Mouse (Mus musculus) mesoderm, embryonic 11.5 days (tissue): ENCODE data around the gene Gm11111.
A peak's percentile ranks its signal among the peaks of the same experiment; 100 is the strongest.
"Not testable (repeated sequence)": the region's sequence is repeated elsewhere in the genome, so short reads cannot be mapped to it uniquely, and the experiment has no call there.

ENCODE experiments used
- DNase-seq: peaks from one replicate; pipeline ENCODE4 v3.0.0-alpha.2; 2012; ENCODE audit warnings: low read depth, low spot score

Gene Gm11111

GRCm38 (mm10) chr5:98552395-98552794 lies at the start of gene Gm11111:
TSS of gene Gm11111 (plus strand) at chr5:98552695.
- DNase-seq, result no peak

DNA sequence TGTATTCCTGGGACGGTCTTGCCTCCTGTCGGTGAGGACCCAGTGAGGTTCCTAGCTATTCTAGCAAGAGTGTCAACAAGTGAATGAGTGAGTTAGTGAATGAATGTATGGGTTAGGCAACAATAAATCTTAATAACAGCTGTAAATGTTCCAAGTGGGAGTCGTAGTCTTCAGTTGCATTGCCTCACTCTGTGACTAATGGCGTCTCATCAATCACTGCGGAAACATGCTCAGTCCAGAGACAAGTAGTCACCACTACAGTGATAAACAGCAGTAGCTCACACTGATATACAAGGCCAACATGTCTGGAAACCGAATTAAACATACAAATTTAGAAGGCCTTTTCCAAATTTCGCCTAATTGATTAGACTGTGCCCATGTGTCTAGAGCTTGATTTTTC lies 36.3 kb upstream of the Gm11111 start:
- DNase-seq, result peak; percentile 59

GRCm38 (mm10) chr5:98520118-98520517 lies 32.4 kb upstream of the Gm11111 start:
- DNase-seq, result no peak

- DNase-seq, result no peak
These were observed 30.1 kb upstream of the Gm11111 start for GRCm38 (mm10) chr5:98522270-98522977.

GRCm38 (mm10) chr5:98523050-98523449 lies 29.4 kb upstream of the Gm11111 start:
- DNase-seq, result no peak

GRCm38 (mm10) chr5:98523783-98524182 lies 28.7 kb upstream of the Gm11111 start:
- no peak for DNase-seq

DNA sequence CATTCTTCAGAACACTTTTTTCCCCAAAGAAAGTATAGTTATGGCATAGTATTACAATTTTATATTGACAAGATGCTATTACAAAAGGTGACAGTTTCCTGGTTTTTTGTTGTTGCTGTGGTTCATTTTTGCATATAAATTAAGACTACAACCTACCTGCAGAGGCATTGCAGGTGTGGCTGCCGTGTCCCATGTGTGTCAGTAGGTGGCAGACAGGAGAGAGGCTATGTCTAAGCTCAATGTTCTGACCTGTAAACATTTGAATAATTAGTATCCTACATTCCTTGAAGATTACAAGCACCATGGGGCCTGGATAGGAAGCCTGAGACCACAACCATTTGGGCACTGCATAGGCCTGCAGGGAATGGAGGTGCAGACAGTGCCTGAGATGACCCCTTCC lies 11.2 kb upstream of the Gm11111 start:
- DNase-seq, result no peak

DNA sequence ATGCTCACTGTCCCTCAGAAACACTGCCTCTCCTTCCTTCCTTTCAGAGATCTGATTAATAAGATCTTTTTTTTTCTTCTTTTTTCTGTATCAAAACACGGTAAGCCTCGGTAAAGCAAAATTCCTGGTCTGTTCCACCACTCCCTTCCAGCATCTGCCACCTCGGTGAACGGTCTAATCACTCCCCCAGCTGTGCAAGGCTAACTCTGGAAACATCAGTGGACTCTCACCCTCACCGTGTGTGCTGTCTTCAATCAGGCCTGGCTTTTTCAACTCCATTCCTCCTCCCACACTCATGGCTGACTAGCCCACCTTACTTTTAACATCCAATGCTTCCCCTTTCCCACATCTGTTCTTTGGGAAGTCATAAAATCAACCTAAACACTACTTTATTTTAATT lies 2.2 kb upstream of the Gm11111 start:
- DNase-seq, result peak; percentile 40

GRCm38 (mm10) chr5:98550873-98551272 lies 1.6 kb upstream of the Gm11111 start:
- DNase-seq, result no peak

- DNase-seq, result no peak
These were observed 511 bp downstream of the Gm11111 start for GRCm38 (mm10) chr5:98552811-98553601.

DNA sequence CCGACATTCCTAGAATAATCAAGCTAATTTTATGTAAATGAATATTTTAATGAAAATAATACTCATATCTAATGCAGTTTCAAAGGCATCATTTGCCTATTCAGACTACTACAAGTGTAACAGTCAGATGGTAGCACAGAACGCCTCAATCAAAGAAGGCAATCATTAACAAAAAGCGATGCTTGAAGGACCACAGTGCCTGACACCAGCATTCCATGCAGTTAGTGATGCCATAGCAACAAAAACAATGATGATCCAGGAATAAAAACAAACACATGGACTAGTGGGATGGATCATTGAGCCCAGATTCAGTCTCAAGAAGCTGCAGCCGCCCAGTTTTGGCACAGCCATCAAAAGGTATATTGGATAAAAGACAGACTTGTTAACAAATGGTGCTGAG lies 8.8 kb downstream of the Gm11111 start:
- no peak for DNase-seq

DNA sequence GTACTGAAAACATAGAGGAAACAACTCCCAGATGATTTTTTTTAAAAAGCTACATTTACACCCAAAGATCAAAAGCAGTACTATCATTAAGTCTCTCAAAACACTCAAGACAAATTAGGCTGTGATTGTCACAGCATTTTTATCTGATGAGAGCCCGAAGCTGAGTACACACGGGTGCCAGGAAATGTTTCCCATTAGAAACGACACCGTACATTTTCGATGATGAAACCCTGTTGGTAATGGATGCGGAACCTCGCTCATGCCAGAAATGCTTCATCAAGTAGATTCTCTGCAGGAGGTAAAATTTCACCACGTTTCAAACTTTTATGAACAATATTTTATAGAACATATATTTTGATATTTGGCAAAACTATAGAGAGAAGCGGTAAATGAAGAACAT lies 10.3 kb downstream of the Gm11111 start:
- DNase-seq, result no peak

DNA sequence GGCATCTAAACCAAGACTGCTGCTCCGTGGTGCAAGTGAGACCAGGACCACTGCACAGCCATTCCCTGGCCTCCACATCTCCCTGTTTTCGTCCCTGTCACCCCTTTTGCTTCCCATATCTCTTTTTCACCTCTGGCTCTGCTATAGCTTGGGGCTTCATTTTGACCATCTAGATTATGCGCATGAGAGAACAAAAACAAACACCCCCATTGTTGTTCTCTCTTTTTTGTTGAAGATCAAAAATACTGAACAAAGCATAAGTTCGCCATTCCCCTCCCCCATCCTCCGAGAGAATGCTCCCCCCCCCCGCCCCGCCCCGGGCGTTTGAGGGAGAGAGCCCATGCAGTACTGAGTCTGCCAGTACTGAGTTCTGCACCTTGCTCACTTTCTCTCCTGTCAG lies 11.3 kb downstream of the Gm11111 start:
- no peak for DNase-seq

- peak; percentile 56 for DNase-seq
These were observed 14.1 kb downstream of the Gm11111 start for GRCm38 (mm10) chr5:98566461-98567193.

GRCm38 (mm10) chr5:98568481-98568880 lies 16.0 kb downstream of the Gm11111 start:
- no peak for DNase-seq

GRCm38 (mm10) chr5:98569029-98569513 lies 16.6 kb downstream of the Gm11111 start:
- DNase-seq, result no peak

DNA sequence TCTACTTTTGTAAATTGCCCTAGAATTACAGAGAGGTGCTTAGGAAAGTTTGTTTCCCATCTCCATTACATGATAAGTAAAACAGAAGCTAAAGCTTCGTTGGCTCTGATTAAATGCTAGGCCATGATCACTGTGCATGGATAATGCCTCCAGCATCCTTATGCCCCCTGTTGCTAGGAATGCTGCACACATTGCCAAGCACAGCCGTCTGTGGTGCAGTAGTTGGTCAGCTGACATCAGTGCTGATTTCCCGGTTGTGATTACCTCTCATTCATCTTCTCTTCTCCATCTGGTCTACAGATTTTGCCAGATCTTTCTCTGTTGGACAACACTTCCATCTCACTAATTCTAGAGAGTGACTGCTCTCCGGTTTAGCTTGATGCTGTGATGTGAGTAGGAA lies 19.9 kb downstream of the Gm11111 start:
- no peak for DNase-seq

DNA sequence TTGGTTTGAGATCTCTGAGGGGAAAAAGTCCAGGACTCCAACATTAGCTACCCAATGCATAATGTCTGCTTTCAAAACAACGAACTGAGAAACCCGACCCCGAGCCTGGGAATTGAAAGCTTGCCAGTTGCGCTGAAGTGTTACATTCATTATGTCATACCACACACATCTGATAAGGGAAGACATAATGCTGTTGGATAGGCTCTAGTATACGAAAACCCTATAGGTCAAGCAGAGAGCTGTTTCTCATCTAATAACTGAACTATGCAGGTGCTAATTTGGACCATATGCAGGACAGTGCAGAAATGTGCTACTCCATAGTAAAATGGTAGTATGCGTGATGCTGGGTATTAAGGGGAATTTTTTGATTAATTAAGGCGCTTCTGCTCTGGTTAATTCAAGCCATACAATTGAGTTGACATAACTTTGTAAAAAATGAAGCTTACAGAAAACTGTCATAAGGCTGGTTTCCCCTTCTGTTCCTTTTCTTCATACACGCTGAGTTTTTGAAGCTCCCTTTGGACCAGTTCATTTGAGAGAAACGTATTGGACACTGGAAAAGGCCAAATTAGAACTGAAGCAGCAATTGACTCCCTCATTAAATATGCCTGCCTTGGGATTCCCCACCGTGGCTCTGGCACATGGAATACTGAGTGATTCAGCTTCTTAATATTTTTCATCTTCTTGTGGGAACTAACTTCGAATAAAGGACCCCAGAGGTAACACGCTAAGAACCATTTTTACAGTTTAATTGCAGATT lies 22.4 kb downstream of the Gm11111 start:
- peak; percentile 41 for DNase-seq

DNA sequence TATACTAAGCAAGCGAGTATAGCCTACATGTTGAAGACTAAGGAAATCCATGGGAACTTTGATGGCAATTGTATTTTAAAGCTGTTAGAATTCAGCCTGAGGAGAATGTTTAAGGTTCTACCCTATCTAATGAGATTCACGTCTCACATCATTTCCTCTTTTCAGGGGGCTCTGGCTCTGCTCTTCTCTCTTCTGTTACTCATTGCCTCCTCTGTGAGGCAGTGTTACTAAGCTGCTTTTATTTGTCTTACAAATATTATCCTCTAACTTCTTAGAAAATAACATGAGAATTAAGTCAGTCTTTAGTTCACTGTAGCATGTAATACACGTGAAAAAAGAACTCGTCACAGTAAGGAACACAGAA lies 23.0 kb downstream of the Gm11111 start:
- no peak for DNase-seq

DNA sequence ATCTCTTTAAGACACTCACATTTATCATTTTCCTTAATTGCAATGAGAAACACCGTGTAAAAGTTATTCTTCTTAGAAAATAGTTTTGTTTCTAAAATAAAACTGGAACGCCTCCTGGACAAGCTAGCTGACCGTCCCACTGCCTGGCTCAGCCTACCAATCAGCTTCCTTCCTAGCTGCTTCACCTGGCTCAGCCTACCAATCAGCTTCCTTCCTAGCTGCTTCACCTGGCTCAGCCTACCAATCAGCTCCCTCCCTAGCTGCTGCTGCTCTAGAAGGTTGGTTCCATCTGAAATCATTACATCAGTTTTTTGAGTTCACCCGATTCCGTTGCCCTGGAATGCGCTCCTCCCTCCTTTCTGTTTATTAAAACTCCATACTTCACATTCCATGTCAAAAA lies 24.0 kb downstream of the Gm11111 start:
- not testable (repeated sequence) for DNase-seq

GRCm38 (mm10) chr5:98578398-98578797 lies 25.9 kb downstream of the Gm11111 start:
- no peak for DNase-seq

- no peak for DNase-seq
These were observed 28.3 kb downstream of the Gm11111 start for GRCm38 (mm10) chr5:98580811-98581210.
